Mouse (Mus musculus) liver, adult 10 weeks (tissue): ENCODE measurements around the gene Ptprb. TPM values are rescaled to one million over a fixed set of nuclear protein-coding genes. Genes with fewer than 3 reads are reported as not detected.

Source experiments
- polyA plus RNA-seq: library from polyadenylated mRNA; stranded (reverse); fragments of 350-450 nt; fragmentation: Illumina TruSeq; extraction: RNeasy Lipid Tissue Mini Kit (QIAGEN cat#74804); gene quantifications from one replicate; pipeline ENCODE4 v1.2.3, GENCODE M21; 2014; ENCODE audit warnings: low read depth, low replicate concordance

The Ptprb gene
- 17.3 TPM for polyA plus RNA-seq

DNA sequence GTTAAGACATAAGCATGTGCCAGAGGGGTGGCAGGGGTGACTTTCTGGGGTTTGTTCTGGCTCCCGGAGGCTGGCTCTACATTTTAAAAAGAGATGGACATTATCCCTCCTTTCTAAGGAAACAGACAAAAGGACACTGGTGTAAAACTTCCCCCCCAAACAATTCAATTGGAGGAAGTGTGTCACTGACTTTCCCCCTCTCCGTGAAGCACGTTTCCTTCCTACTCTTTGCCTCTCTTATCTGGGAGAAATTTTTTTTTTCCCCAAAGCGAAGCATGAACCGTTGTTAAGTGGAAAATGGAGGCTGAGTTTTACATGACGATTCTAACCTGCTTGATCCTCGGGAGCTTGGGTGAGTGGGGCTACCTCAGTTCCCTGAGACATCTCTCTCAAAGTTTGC, at the start of gene Ptprb:
Gene Ptprb, plus strand, starts transcription at position 244 of the 400 bp plus-strand sequence.

Other genes starting within 250 kb of the Ptprb start
- not detected for gene 4933416C03Rik, start 161.6 kb upstream of the Ptprb start, polyA plus RNA-seq
- not detected for gene Kcnmb4, start 198.4 kb downstream of the Ptprb start, polyA plus RNA-seq